Mouse (Mus musculus): ENCODE results near the gene Prrc2a. TPM values are rescaled to one million over a fixed set of nuclear protein-coding genes. Genes with fewer than 3 reads are reported as not detected.

Gene Prrc2a
- total RNA-seq, 1 experiment from 2014 or later = 32.1 TPM

GRCm38 (mm10) chr17:35192924-35193323, 28.2 kb upstream of the Prrc2a start:
- peak; percentile 40 for ATAC-seq (replicated peaks; ENCODE audit: insufficient number of reproducible peaks, low FRiP score, low TSS enrichment, poor library complexity, severe bottlenecking)

DNA sequence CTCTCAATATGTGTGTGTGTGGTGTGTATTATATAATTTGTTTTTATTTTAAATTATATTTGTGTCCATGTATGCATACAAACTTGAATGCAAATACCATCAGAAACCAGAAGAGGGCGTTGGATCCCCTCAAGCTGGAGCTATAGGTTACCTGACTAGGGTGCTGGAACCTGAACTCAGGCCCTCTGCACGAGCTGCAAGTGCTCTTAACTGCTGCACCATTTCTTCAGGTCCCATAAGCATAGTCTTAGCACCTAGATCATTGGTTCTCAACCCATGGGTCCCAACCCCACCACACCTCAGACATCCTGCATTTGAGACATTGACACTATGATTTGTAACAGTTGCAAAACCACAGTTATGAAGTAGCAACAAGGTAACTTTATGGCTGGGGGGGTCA, 27.0 kb upstream of the Prrc2a start:
- ATAC-seq (replicated peaks; ENCODE audit: insufficient number of reproducible peaks, low FRiP score, low TSS enrichment, poor library complexity, severe bottlenecking) = no peak

DNA sequence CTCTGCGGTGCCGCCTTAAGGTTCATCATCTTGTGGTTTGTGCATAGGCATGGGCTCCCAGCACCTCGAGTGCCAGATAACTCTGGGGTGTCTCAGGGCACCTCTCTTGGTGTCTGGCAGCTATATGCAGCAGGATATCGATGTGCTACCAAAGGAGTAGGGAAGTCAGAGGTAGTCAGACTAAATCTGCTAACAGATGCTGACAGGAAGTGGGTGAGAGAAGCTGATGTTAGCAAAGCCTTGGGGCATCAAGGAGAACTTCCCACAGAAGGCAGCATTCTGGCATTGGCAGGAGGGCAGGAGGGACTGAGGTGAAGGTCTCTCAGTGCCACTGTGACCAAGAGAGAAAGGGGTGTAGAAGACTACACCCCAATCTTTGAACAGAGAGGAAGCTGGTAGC, 25.4 kb upstream of the Prrc2a start:
- ATAC-seq (replicated peaks; ENCODE audit: insufficient number of reproducible peaks, low FRiP score, low TSS enrichment, poor library complexity, severe bottlenecking) = peak; percentile 6; the same call in 1 of the 2 replicates

DNA sequence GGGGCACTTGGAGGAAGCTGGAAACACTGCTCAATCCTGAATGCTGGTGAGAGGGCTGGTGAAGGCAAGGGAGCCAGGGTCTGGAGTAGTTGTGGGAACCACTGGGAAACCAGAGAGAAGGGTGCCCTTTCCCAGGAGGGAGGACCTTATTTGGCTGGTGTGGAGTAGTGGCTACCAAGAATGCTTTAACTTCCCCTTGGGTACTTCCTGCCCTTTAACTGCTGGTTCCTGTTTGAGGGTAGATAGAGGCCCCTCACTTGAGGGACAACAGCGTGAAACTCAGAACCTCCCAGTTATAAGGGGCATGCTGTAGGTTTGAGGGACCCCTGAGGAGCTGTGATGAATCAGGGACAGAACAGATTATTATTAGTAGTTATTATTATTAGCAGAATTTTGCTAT, 24.5 kb upstream of the Prrc2a start:
- peak; percentile 52 for ATAC-seq (replicated peaks; ENCODE audit: insufficient number of reproducible peaks, low FRiP score, low TSS enrichment, poor library complexity, severe bottlenecking)

DNA sequence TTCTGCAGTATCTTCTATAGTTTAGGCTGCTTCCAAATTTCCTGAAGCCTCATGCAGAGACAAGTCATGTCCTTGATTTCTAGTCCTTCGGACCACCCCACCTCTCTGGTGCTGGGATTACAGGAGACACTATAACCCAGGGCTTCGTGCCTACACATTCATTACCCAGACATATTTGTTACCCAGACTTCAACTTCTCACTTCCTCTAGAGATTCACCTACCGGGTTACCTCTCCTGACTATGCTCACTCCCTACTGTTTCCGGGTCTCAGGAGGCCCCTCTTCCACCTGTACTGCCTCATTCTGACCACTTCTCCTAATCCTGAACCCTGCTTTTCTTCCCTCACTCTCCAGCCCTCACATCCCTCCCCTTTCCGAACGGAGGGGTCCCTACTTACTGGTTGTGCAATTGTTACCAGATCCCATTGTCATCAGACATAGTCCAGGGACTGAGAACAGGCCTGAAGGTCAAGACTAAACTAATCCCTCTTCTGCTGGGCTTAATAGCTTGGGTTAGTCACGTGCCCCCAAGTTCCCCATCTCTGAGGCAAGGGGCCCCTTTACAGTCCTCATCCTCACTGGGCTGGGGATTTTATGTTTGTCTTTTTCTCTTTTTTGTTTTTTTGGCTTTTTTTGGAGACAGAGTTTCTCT, 23.4 kb upstream of the Prrc2a start, which contains the start of gene Lst1:
TSS of gene Lst1 (minus strand) at position 481 of the 652 bp plus-strand sequence.
- peak; percentile 54 for ATAC-seq (replicated peaks; ENCODE audit: insufficient number of reproducible peaks, low FRiP score, low TSS enrichment, poor library complexity, severe bottlenecking)

DNA sequence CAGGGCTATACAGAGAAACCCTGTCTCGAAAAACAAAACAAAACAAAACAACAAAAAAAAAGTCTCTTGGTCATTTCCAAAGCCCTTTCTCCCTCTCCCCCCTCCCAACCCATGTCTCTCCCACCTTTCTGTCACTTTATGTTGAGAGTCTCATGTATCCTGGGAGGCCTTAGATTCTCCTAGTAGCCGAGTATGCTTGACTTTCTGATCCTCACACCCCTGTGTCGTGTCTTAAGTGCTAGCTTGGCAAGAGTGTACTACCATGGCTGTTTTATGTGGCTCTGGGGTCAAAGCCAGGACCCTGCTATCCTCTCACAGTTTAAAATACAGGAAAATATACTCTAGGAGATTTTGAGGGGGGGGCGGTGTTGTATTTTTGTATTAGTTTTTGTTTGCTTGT, 22.6 kb upstream of the Prrc2a start:
- no peak for ATAC-seq (replicated peaks; ENCODE audit: insufficient number of reproducible peaks, low FRiP score, low TSS enrichment, poor library complexity, severe bottlenecking)

- peak; percentile 29; the same call in 1 of the 2 replicates for ATAC-seq (replicated peaks; ENCODE audit: insufficient number of reproducible peaks, low FRiP score, low TSS enrichment, poor library complexity, severe bottlenecking)
Observed at GRCm38 (mm10) chr17:35186681-35187080, 22.0 kb upstream of the Prrc2a start.

- peak; percentile 18 for ATAC-seq (replicated peaks; ENCODE audit: insufficient number of reproducible peaks, low FRiP score, low TSS enrichment, poor library complexity, severe bottlenecking)
Observed at GRCm38 (mm10) chr17:35185639-35186611, 21.2 kb upstream of the Prrc2a start.

DNA sequence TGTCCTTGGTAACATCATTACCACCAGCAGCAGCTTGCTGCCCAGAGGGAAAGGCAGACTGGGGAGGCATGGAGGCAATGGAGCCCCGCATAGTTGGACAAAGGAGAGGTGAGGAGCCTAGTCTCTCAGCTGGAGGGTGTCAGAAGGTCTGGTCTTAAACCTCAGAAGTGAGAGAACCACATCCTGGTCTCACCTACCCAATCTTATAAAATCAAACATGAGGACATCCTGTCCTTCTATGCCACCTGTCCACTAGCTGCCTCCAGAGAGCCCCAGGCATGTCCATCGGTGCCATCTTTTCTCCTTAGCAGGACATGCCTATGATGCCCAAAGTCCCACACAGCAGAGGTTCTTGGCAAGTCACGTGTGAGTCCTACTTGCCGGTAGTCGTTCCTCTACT, 15.4 kb upstream of the Prrc2a start:
- ATAC-seq (replicated peaks; ENCODE audit: insufficient number of reproducible peaks, low FRiP score, low TSS enrichment, poor library complexity, severe bottlenecking) = no peak

GRCm38 (mm10) chr17:35178528-35178927, 13.8 kb upstream of the Prrc2a start:
- peak; percentile 87 for ATAC-seq (replicated peaks; ENCODE audit: insufficient number of reproducible peaks, low FRiP score, low TSS enrichment, poor library complexity, severe bottlenecking)

DNA sequence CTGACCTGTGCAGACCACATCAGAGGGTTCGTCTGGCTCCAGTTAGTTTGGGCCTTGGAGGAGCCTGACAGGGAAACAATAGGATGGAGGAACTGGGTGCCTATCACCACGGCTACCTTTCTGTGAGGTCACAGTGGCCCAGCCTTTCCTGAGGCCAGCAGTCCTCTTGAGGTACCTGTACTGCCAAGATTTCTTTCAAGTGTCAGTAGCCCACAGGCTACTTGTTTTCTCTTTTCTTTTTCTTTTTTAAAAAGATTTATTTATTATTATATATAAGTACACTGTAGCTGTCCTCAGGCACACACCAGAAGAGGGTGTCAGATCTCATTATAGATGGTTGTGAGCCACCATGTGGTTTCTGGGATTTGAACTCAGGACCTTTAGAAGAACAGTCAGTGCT, 11.3 kb upstream of the Prrc2a start, which contains the start of gene Aif1:
TSS of gene Aif1 (minus strand) at position 101 of the 400 bp plus-strand sequence.
- no peak for ATAC-seq (replicated peaks; ENCODE audit: insufficient number of reproducible peaks, low FRiP score, low TSS enrichment, poor library complexity, severe bottlenecking)

DNA sequence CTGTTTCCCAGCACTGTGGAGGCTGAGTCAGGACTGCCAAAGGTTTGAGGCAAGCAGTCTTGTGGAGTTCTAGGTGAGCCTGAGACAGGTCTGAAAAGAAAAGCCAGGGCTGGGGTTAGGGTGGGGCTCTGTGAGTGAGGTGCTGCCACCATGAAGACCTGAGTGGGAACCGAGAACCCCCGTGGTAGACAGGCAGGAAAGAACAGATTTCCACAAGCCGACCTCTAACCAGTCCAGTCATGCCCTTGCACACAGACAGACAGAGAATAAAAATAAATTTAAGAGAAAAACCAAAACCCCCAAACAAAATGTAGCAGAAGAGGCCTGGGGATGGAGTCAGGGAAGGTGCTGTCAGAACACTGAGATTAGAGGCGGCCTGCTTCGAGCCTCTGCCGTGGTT, 10.7 kb upstream of the Prrc2a start:
- no peak for ATAC-seq (replicated peaks; ENCODE audit: insufficient number of reproducible peaks, low FRiP score, low TSS enrichment, poor library complexity, severe bottlenecking)

DNA sequence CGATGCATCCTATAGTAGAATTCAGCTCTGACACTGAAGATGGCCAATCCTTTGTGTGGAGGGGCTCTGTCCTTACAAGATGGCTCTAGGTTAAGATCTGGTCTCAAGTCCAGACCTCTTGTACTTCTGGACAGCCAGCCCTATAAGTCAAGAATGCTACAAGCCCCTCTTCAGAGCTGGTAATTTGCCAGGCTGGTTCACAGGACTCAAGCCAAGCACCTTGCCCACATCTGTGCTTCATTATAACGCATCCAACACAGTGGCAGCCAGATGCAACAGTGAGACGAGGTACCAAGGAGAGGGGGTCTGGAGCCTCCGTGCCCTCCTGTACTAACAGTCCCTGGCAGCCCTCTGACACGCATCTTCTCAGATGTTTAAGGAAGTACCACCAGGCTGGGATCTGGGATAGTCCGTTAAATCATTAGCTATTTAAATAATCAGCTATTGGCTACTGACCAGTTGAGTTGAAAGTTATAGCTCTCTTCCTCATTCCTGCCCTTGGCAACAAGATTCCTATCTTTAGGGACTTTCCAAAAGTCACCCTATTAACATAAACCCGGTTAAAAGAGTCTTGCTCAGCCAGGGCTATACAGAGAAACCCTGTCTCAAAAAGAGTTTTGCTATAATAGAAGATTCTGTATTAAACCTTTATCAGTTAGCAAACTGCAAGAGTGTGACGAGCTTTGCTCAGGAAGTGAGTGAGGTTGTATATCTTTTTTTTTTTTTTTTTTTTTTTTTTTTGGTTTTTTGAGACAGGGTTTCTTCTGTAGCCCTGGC, 9.7 kb upstream of the Prrc2a start:
- ATAC-seq (replicated peaks; ENCODE audit: insufficient number of reproducible peaks, low FRiP score, low TSS enrichment, poor library complexity, severe bottlenecking) = 0 out of 2 replicates have a peak, but pooled peaks have one; percentile 23

GRCm38 (mm10) chr17:35173329-35173728, 8.6 kb upstream of the Prrc2a start:
- ATAC-seq (replicated peaks; ENCODE audit: insufficient number of reproducible peaks, low FRiP score, low TSS enrichment, poor library complexity, severe bottlenecking) = 0 out of 2 replicates have a peak, but pooled peaks have one; percentile 13

DNA sequence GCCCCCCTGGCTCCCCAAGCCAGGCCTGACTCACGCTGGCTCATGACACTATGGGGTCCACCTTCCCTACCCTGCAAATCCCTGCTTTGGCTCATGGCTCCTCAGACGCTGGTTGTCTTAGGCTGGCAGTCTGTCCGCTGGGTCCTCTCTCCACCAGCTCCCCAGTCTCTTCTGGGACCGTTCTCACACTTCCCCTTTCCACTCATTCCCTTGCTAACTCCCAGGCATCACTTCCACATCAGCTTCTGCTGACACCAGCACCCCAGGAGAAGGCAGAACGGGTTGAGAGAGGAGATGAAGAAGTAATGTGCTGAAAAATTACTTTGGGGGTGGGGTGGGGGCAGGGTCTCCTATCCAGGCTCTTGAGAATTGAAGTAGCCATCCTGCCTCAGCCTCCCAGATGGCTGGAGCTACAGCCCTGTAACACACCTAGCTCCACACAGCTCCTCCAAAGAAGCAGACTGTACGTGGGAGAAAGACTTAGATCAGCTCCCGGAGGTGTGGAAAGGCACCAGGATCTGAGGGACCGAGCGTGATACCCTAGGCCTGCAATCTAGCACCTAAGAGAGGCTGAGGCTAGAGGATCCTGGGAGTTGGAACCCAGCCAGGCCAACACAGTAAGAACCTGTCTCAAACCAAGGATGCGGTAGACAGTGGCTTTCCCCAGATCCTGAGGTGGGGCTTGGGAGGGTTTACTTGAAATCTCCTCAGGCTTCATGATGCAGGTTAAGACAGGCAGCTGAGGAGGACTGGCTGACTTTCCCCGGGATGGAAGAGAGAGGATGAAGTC, 7.9 kb upstream of the Prrc2a start:
- ATAC-seq (replicated peaks; ENCODE audit: insufficient number of reproducible peaks, low FRiP score, low TSS enrichment, poor library complexity, severe bottlenecking) = peak; percentile 74

GRCm38 (mm10) chr17:35168541-35169207, 4.0 kb upstream of the Prrc2a start:
- no peak for ATAC-seq (replicated peaks; ENCODE audit: insufficient number of reproducible peaks, low FRiP score, low TSS enrichment, poor library complexity, severe bottlenecking)

DNA sequence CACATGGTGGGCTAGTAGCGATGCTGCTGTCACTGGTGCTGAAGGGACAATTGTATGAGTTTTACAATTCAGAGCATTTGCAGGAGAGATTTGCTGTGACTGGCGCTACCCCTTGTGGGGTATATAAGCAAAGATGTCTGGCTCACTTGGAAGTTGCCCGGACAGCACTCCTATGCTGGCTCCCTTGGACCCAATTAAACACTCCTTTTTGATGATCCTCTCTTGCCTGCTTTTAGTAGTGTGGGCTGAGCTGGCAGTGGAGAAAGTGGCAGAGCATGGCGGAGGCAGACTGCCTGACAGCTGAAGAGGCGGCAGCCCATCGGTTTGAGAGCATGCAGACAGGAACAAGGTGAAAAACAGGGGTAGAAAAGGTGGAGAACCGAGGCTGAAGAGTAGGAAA, 3.1 kb upstream of the Prrc2a start:
- ATAC-seq (replicated peaks; ENCODE audit: insufficient number of reproducible peaks, low FRiP score, low TSS enrichment, poor library complexity, severe bottlenecking) = no peak
